Mouse (Mus musculus) embryonic facial prominence, embryonic 12.5 days (tissue): Measurements from ENCODE around the gene Hand1. TPM values are rescaled to one million over a fixed set of nuclear protein-coding genes. Genes with fewer than 3 reads are reported as not detected.

Source experiments
- ATAC-seq: fragments of 200-750 bp; cut with Nextera tagmentation; 2 replicates; pipeline ENCODE4 v1.8.0; 2017; ENCODE audit not compliant: insufficient number of reproducible peaks, insufficient read depth, low FRiP score, low TSS enrichment
- H3K27ac ChIP-seq: fragments of 300-500 bp; sonication (generic); 2 replicates; pipeline ENCODE4 v1.5.1; 2016; ENCODE audit warnings: mild to moderate bottlenecking
- H3K27me3 ChIP-seq: fragments of 300-500 bp; sonication (generic); 2 replicates; pipeline ENCODE4 v1.6.1; 2016; ENCODE audit warnings: mild to moderate bottlenecking, moderate library complexity
- H3K36me3 ChIP-seq: fragments of 300-500 bp; sonication (generic); 2 replicates; pipeline ENCODE4 v1.6.1; 2016; ENCODE audit warnings: mild to moderate bottlenecking
- H3K4me1 ChIP-seq: fragments of 300-500 bp; sonication (generic); 2 replicates; pipeline ENCODE4 v1.6.1; 2016
- H3K4me2 ChIP-seq: fragments of 300-500 bp; sonication (generic); replicated peaks from 2 replicates; pipeline ENCODE4 v1.6.1; 2016; ENCODE audit warnings: mild to moderate bottlenecking, moderate library complexity
- H3K4me3 ChIP-seq: fragments of 300-500 bp; sonication (generic); 2 replicates; pipeline ENCODE4 v1.5.1; 2016; ENCODE audit warnings: mild to moderate bottlenecking
- H3K9ac ChIP-seq: fragments of 300-500 bp; sonication (generic); 2 replicates; pipeline ENCODE4 v1.6.1; 2016; ENCODE audit warnings: mild to moderate bottlenecking, moderate library complexity
- H3K9me3 ChIP-seq: fragments of 300-500 bp; sonication (generic); 2 replicates; pipeline ENCODE4 v1.6.1; 2016; ENCODE audit warnings: mild to moderate bottlenecking, moderate library complexity
- WGBS: fragments of 180-500 bp; shearing (Covaris S2); methylation state at CpG from one replicate; pipeline ENCODE4 v1.1.7; 2016; 5-methylcytosine and 5-hydroxymethylcytosine counted together
- polyA plus RNA-seq: library from polyadenylated mRNA; unstranded; fragments of >200 nt; fragmentation: Nextera tagmentation; extraction: Ambion mirVana; gene quantifications from 2 replicates; pipeline ENCODE4 v1.2.1, GENCODE M21; 2016

The Hand1 gene
- polyA plus RNA-seq, 1 experiment from 2014 or later = 5.4 TPM

GRCm38 (mm10) chr11:57799456-57799855 lies 33.2 kb downstream of the Hand1 start:
- WGBS = 86% methylated on average over 10 of the region's 10 CpGs
- Histone ChIP-seq H3K27me3 (no peaks in the 10 kb centered on the region), H3K36me3 (no peaks in the 10 kb centered on the region), H3K27ac (no peak overlapping the region), H3K4me1 (peaks cover 24% of the 10 kb centered on the region), H3K9me3 (no peaks in the 10 kb centered on the region), H3K9ac (no peak overlapping the region), H3K4me2 (no peak overlapping the region), H3K4me3 (no peak overlapping the region)
- no peak for ATAC-seq

GRCm38 (mm10) chr11:57797828-57798227 lies 34.8 kb downstream of the Hand1 start:
- H3K36me3 ChIP-seq = no peaks in the 10 kb centered on the region
- no peak overlapping the region for H3K9ac ChIP-seq
- H3K27me3 ChIP-seq = no peaks in the 10 kb centered on the region
- no peak overlapping the region for H3K4me3 ChIP-seq
- H3K4me2 ChIP-seq = no peak overlapping the region
- peaks cover 13% of the 10 kb centered on the region for H3K4me1 ChIP-seq
- H3K9me3 ChIP-seq = no peaks in the 10 kb centered on the region
- ATAC-seq = no peak
- WGBS = 82% methylated on average over 9 of the region's 9 CpGs
- H3K27ac ChIP-seq = no peak overlapping the region

- H3K27ac ChIP-seq = no peak overlapping the region
- H3K4me2 ChIP-seq = no peak overlapping the region
- H3K4me1 ChIP-seq = peaks cover 2% of the 10 kb centered on the region; the same call in 1 of the 2 replicates
- H3K36me3 ChIP-seq = no peaks in the 10 kb centered on the region
- ATAC-seq = no peak
- H3K9ac ChIP-seq = no peak overlapping the region
- WGBS = 60% methylated on average over 6 of the region's 6 CpGs
- H3K4me3 ChIP-seq = no peak overlapping the region
- H3K27me3 ChIP-seq = no peaks in the 10 kb centered on the region
- no peaks in the 10 kb centered on the region for H3K9me3 ChIP-seq
Observed at GRCm38 (mm10) chr11:57795086-57795485, 37.5 kb downstream of the Hand1 start.

GRCm38 (mm10) chr11:57790866-57791535 lies 41.6 kb downstream of the Hand1 start:
- WGBS = 33% methylated on average over 21 of the region's 21 CpGs
- H3K27me3 ChIP-seq = no peaks in the 10 kb centered on the region

GRCm38 (mm10) chr11:57787913-57788312 lies 44.7 kb downstream of the Hand1 start:
- Histone ChIP-seq H3K9ac (no peak overlapping the region), H3K4me1 (0 out of 2 replicates have a peak, but pooled peaks cover 10% of the 10 kb centered on the region), H3K27me3 (no peaks in the 10 kb centered on the region), H3K4me2 (no peak overlapping the region), H3K36me3 (peaks cover 6% of the 10 kb centered on the region), H3K9me3 (no peaks in the 10 kb centered on the region), H3K27ac (no peak overlapping the region), H3K4me3 (no peak overlapping the region)
- ATAC-seq = no peak
- 39% methylated on average over 3 of the region's 3 CpGs for WGBS

More at GRCm38 (mm10) chr11:57790866-57791535, 41.6 kb downstream of the Hand1 start:
- H3K4me1 ChIP-seq = 0 out of 2 replicates have a peak, but pooled peaks cover 10% of the 10 kb centered on the region
- H3K9me3 ChIP-seq = no peaks in the 10 kb centered on the region
- H3K4me2 ChIP-seq = no peak overlapping the region
- H3K36me3 ChIP-seq = no peaks in the 10 kb centered on the region
- H3K9ac ChIP-seq = no peak overlapping the region
- no peak overlapping the region for H3K4me3 ChIP-seq
- no peak overlapping the region for H3K27ac ChIP-seq
- ATAC-seq = no peak

- 41% methylated on average over 18 of the region's 18 CpGs for WGBS
- 0 out of 2 replicates have a peak overlapping the region, but pooled peaks have one; percentile 8 for H3K9ac ChIP-seq
- no peaks in the 10 kb centered on the region for H3K9me3 ChIP-seq
- H3K36me3 ChIP-seq = peaks cover 11% of the 10 kb centered on the region
- H3K4me2 ChIP-seq = no peak overlapping the region; the same call in 1 of the 2 replicates
- peak; percentile 45; the same call in 1 of the 2 replicates for ATAC-seq
- H3K27ac ChIP-seq = peak overlapping the region; percentile 36; the same call in 1 of the 2 replicates
- no peaks in the 10 kb centered on the region for H3K27me3 ChIP-seq
- H3K4me3 ChIP-seq = no peak overlapping the region
- H3K4me1 ChIP-seq = 0 out of 2 replicates have a peak, but pooled peaks cover 10% of the 10 kb centered on the region
Observed at GRCm38 (mm10) chr11:57786616-57787418, 45.8 kb downstream of the Hand1 start.

- ATAC-seq = no peak
- Histone ChIP-seq H3K4me3 (no peak overlapping the region), H3K9ac (no peak overlapping the region), H3K27me3 (no peaks in the 10 kb centered on the region), H3K4me2 (no peak overlapping the region), H3K9me3 (no peaks in the 10 kb centered on the region), H3K36me3 (peaks cover 14% of the 10 kb centered on the region), H3K27ac (no peak overlapping the region), H3K4me1 (no peaks in the 10 kb centered on the region)
- 76% methylated on average over 14 of the region's 14 CpGs for WGBS
Observed at GRCm38 (mm10) chr11:57779824-57780223, 52.8 kb downstream of the Hand1 start.

Other genes starting within 250 kb of the Hand1 start
- 34.3 and 36.2 TPM in 2 replicates for gene Galnt10, start 187.4 kb downstream of the Hand1 start, polyA plus RNA-seq
- 22.8 and 24.0 TPM in 2 replicates for gene Sap30l, start 31.2 kb downstream of the Hand1 start, polyA plus RNA-seq
- 17.5 and 23.7 TPM in 2 replicates for gene Larp1, start 176.2 kb upstream of the Hand1 start, polyA plus RNA-seq